Mouse (Mus musculus): Measurements from ENCODE around the gene Mindy2.

GRCm38 (mm10) chr9:70671772-70672579 is 15.0 kb upstream of the Mindy2 start:
- peak; percentile 17 for TF ChIP-seq CTCF (IDR thresholded peaks at IDR 0.05; ENCODE audit: low read depth, low read length)
- no peak for TF ChIP-seq POLR2A (IDR thresholded peaks at IDR 0.05; ENCODE audit: insufficient read depth, low read length)
